Mouse (Mus musculus) hindbrain, embryonic 16.5 days (tissue): ENCODE data around the gene Cfap100. TPM values are rescaled to one million over a fixed set of nuclear protein-coding genes. Genes with fewer than 3 reads are reported as not detected.

Experiments used
- ATAC-seq: fragments of 200-750 bp; cut with Nextera tagmentation; 2 replicates; pipeline ENCODE4 v1.8.0; 2017; ENCODE audit warnings: moderate TSS enrichment, moderate library complexity
- H3K27ac ChIP-seq: fragments of 300-500 bp; sonication (generic); 2 replicates; pipeline ENCODE4 v1.5.1; 2014; ENCODE audit warnings: low read depth, mild to moderate bottlenecking, control low read depth, low read length, moderate library complexity
- H3K27me3 ChIP-seq: fragments of 300-500 bp; sonication (generic); replicated peaks from 2 replicates; pipeline ENCODE4 v1.6.1; 2014; ENCODE audit warnings: low read length; ENCODE audit not compliant: control insufficient read depth, insufficient read depth
- H3K36me3 ChIP-seq: fragments of 300-500 bp; sonication (generic); 2 replicates; pipeline ENCODE4 v1.6.1; 2014; ENCODE audit warnings: mild to moderate bottlenecking, low read length, moderate library complexity, mixed read lengths; ENCODE audit not compliant: control insufficient read depth, insufficient read depth
- H3K4me1 ChIP-seq: fragments of 300-500 bp; sonication (generic); 2 replicates; pipeline ENCODE4 v1.6.1; 2014; ENCODE audit warnings: low read depth, low read length; ENCODE audit not compliant: control insufficient read depth, insufficient read depth
- H3K4me2 ChIP-seq: fragments of 300-500 bp; sonication (generic); 2 replicates; pipeline ENCODE4 v1.6.1; 2014; ENCODE audit warnings: mild to moderate bottlenecking, low read length, control low read depth, moderate library complexity
- H3K4me3 ChIP-seq: fragments of 300-500 bp; sonication (generic); 2 replicates; pipeline ENCODE4 v1.5.1; 2014; ENCODE audit warnings: mild to moderate bottlenecking, low read length, control low read depth, moderate library complexity
- H3K9ac ChIP-seq: fragments of 300-500 bp; sonication (generic); 2 replicates; pipeline ENCODE4 v1.6.1; 2014; ENCODE audit warnings: low read depth, mild to moderate bottlenecking, control low read depth, low read length, moderate library complexity
- H3K9me3 ChIP-seq: fragments of 300-500 bp; sonication (generic); 2 replicates; pipeline ENCODE4 v1.6.1; 2014; ENCODE audit warnings: mild to moderate bottlenecking, low read length, moderate library complexity; ENCODE audit not compliant: control insufficient read depth
- WGBS: fragments of 180-500 bp; shearing (Covaris S2); extraction: QIAGEN DNeasy Blood & Tissue Kit; methylation state at CpG from one replicate; pipeline ENCODE4 v1.1.7; 2014; 5-methylcytosine and 5-hydroxymethylcytosine counted together
- polyA plus RNA-seq: library from polyadenylated mRNA; unstranded; fragments of >200 nt; fragmentation: Nextera tagmentation; extraction: Ambion mirVana; gene quantifications from 2 replicates; pipeline ENCODE4 v1.2.1, GENCODE M21; 2015

Cfap100 gene
- polyA plus RNA-seq, 1 experiment from 2014 or later: 10.3 TPM

DNA sequence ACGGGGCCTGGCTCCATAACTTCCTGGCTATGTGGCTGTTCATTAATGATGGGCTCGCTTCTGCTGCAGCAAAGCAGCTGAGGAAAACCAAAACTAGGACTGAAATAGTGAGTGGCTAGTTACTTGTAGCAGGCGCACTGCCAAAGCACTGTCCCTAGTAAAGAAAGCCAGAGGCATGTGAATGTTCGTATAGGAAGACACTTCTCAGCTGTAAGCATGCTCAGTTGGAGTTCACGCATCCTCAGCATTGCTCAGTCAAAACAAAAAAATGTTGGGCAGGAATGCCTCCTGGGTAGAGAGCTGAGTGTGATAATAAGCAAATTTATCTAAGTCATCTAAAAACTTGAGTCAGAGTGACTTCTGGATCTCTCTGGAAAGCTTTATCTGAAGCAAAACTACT lies 70.5 kb downstream of the Cfap100 start:
- H3K27me3 ChIP-seq: no peaks in the 10 kb centered on the region
- WGBS: 66% methylated on average over 5 of the region's 5 CpGs

More for the DNA sequence above, 70.5 kb downstream of the Cfap100 start:
- ATAC-seq: no peak
- Histone ChIP-seq H3K27ac (no peak overlapping the region), H3K4me2 (no peak overlapping the region), H3K36me3 (no peaks in the 10 kb centered on the region), H3K9me3 (no peaks in the 10 kb centered on the region), H3K4me1 (peaks cover 8% of the 10 kb centered on the region), H3K9ac (no peak overlapping the region), H3K4me3 (no peak overlapping the region)

Other genes with a start within 250 kb of the Cfap100 start
- not detected in 2 replicates for gene V1ra8, start 226.0 kb downstream of the Cfap100 start, polyA plus RNA-seq
- gene Vmn1r53, start 204.4 kb downstream of the Cfap100 start, polyA plus RNA-seq: not detected in 2 replicates
- not detected in 2 replicates for gene Vmn1r54, start 182.5 kb downstream of the Cfap100 start, polyA plus RNA-seq
- gene BC048671, start 127.6 kb downstream of the Cfap100 start, polyA plus RNA-seq: not detected in 2 replicates
- gene Chst13, start 103.6 kb downstream of the Cfap100 start, polyA plus RNA-seq: 0.19 and 0.24 TPM in 2 replicates
- 0.04 TPM in 1 of 2 replicates, not detected in the other for gene Uroc1, start 95.5 kb downstream of the Cfap100 start, polyA plus RNA-seq
- 7.7 and 9.7 TPM in 2 replicates for gene Zxdc, start 59.3 kb downstream of the Cfap100 start, polyA plus RNA-seq
- 20.9 and 25.1 TPM in 2 replicates for gene Klf15, start 33.8 kb upstream of the Cfap100 start, polyA plus RNA-seq
- gene Aldh1l1, start 57.6 kb upstream of the Cfap100 start, polyA plus RNA-seq: 89.0 and 101 TPM in 2 replicates
- 9.8 and 12.7 TPM in 2 replicates for gene Slc41a3, start 175.9 kb upstream of the Cfap100 start, polyA plus RNA-seq